Mouse (Mus musculus) liver, postnatal 0 days (tissue): ENCODE measurements around the gene Dnajb8.

Source experiments
- CTCF ChIP-seq: sonication (generic); IDR thresholded peaks from 2 replicates; pipeline ENCODE4 v1.5.1; 2016; ENCODE audit warnings: antibody characterized with exemption, low read depth
- EP300 ChIP-seq: IDR thresholded peaks from 2 replicates; pipeline ENCODE4 v1.6.1; 2016; ENCODE audit warnings: antibody characterized with exemption, low read depth, mild to moderate bottlenecking

DNA sequence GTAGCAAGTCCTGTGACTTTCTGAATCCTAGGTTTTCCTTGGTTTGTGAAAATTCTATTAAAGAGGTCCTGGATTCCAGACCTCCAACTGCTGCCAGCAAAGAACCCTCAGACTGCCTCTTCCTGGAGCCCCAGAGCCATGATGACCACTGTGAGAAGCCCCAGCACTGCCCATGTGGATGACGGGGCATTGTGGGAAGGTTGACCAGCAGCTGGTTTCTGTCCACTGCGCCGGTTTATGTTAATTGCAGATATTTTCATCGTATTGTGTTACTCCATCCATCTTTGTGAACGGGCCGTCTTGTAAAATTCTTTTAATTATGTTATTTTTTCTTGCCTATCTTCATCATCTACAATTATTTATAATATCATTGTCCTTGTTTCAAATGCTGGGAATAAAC, 52.6 kb downstream of the Dnajb8 start:
- TF ChIP-seq EP300 = no peak
- no peak for TF ChIP-seq CTCF
